Mouse (Mus musculus) lung, embryonic 14.5 days (tissue): ENCODE measurements around the gene Tlnrd1. TPM values are rescaled to one million over a fixed set of nuclear protein-coding genes. Genes with fewer than 3 reads are reported as not detected.
A peak's percentile ranks its signal among the peaks of the same experiment; 100 is the strongest.

Source experiments
- ATAC-seq: fragments of 200-750 bp; cut with Nextera tagmentation; 2 replicates; pipeline ENCODE4 v1.8.0; 2017; ENCODE audit warnings: mild to moderate bottlenecking, moderate TSS enrichment, moderate library complexity; ENCODE audit not compliant: insufficient read depth
- DNase-seq: peaks from one replicate; pipeline ENCODE4 v3.0.0-alpha.2; 2015
- H3K27ac ChIP-seq: fragments of 300-500 bp; sonication (generic); 2 replicates; pipeline ENCODE4 v1.5.1; 2014; ENCODE audit warnings: low read depth, mild to moderate bottlenecking, moderate library complexity
- H3K27me3 ChIP-seq: fragments of 300-500 bp; sonication (generic); 2 replicates; pipeline ENCODE4 v1.6.1; 2014; ENCODE audit warnings: low read length, control low read depth; ENCODE audit not compliant: insufficient read depth
- H3K36me3 ChIP-seq: fragments of 300-500 bp; sonication (generic); 2 replicates; pipeline ENCODE4 v1.6.1; 2014; ENCODE audit warnings: control low read depth; ENCODE audit not compliant: insufficient read depth
- H3K4me1 ChIP-seq: fragments of 300-500 bp; sonication (generic); 2 replicates; pipeline ENCODE4 v1.6.1; 2014; ENCODE audit warnings: antibody characterized with exemption, control low read depth; ENCODE audit not compliant: insufficient read depth
- H3K4me2 ChIP-seq: fragments of 300-500 bp; sonication (generic); 2 replicates; pipeline ENCODE4 v1.6.1; 2014; ENCODE audit warnings: mild to moderate bottlenecking
- H3K4me3 ChIP-seq: fragments of 300-500 bp; sonication (generic); 2 replicates; pipeline ENCODE4 v1.5.1; 2014; ENCODE audit warnings: low read depth, low read length
- H3K9ac ChIP-seq: fragments of 300-500 bp; sonication (generic); 2 replicates; pipeline ENCODE4 v1.6.1; 2014
- H3K9me3 ChIP-seq: fragments of 300-500 bp; sonication (generic); 2 replicates; pipeline ENCODE4 v1.6.1; 2016; ENCODE audit warnings: low read depth, low read length, control low read depth
- CTCF ChIP-seq: IDR thresholded peaks from 2 replicates; pipeline ENCODE4 v1.5.1; 2016; ENCODE audit warnings: antibody characterized with exemption, low read depth
- WGBS: fragments of 180-500 bp; shearing (Covaris S2); extraction: QIAGEN DNeasy Blood & Tissue Kit; methylation state at CpG from one replicate; pipeline ENCODE4 v1.1.7; 2014; 5-methylcytosine and 5-hydroxymethylcytosine counted together
- polyA plus RNA-seq: library from polyadenylated mRNA; unstranded; fragments of >200 nt; fragmentation: Nextera tagmentation; extraction: Ambion mirVana; gene quantifications from 2 replicates; pipeline ENCODE4 v1.2.1, GENCODE M21; 2014

Gene Tlnrd1
- polyA plus RNA-seq = 24.1 and 29.1 TPM in 2 replicates

GRCm38 (mm10) chr7:83884021-83884658 lies at the start of gene Tlnrd1, which contains the start of gene Mesd:
Gene Tlnrd1, minus strand, starts transcription at chr7:83884305.
Gene Mesd, plus strand, starts transcription at chr7:83884466.
- peaks cover 23% of the 10 kb centered on the region for H3K36me3 ChIP-seq
- peak within 1 kb of the TSS; percentile 99 for H3K27ac ChIP-seq
- ATAC-seq (peak; percentile 89), DNase-seq (peak; percentile 94)
- no peaks in the 10 kb centered on the region; the same call in 1 of the 2 replicates for H3K9me3 ChIP-seq
- H3K27me3 ChIP-seq = no peaks in the 10 kb centered on the region
- H3K9ac ChIP-seq = peak within 1 kb of the TSS; percentile 92
- peaks cover 23% of the 10 kb centered on the region for H3K4me1 ChIP-seq
- TF ChIP-seq CTCF = peak; percentile 20
- peak within 1 kb of the TSS; percentile 95 for H3K4me2 ChIP-seq
- peak within 1 kb of the TSS; percentile 92 for H3K4me3 ChIP-seq
- WGBS = under 1% methylated on average over 67 of the region's 69 CpGs

GRCm38 (mm10) chr7:83921637-83922036 lies 37.5 kb upstream of the Tlnrd1 start:
- no peaks in the 10 kb centered on the region for H3K4me1 ChIP-seq
- no peak overlapping the region for H3K9ac ChIP-seq
- no peaks in the 10 kb centered on the region for H3K9me3 ChIP-seq
- H3K4me2 ChIP-seq = no peak overlapping the region
- DNase-seq (no peak), ATAC-seq (no peak)
- no peak overlapping the region for H3K27ac ChIP-seq
- TF ChIP-seq CTCF = no peak
- no peaks in the 10 kb centered on the region for H3K36me3 ChIP-seq
- WGBS = 46% methylated on average over 3 of the region's 3 CpGs
- H3K27me3 ChIP-seq = no peaks in the 10 kb centered on the region
- H3K4me3 ChIP-seq = no peak overlapping the region

- WGBS = 61% methylated on average over 4 of the region's 4 CpGs
- no peak for TF ChIP-seq CTCF
- DNase-seq = no peak
- no peaks in the 10 kb centered on the region for H3K9me3 ChIP-seq
- no peak overlapping the region for H3K27ac ChIP-seq
- H3K4me3 ChIP-seq = no peak overlapping the region
- no peaks in the 10 kb centered on the region for H3K4me1 ChIP-seq
- no peaks in the 10 kb centered on the region for H3K36me3 ChIP-seq
- H3K4me2 ChIP-seq = no peak overlapping the region
- H3K27me3 ChIP-seq = no peaks in the 10 kb centered on the region
- ATAC-seq = no peak
- no peak overlapping the region for H3K9ac ChIP-seq
These were observed 36.1 kb upstream of the Tlnrd1 start for GRCm38 (mm10) chr7:83920241-83920640.

GRCm38 (mm10) chr7:83914566-83914965 lies 30.5 kb upstream of the Tlnrd1 start:
- no peak overlapping the region for H3K4me3 ChIP-seq
- no peak overlapping the region for H3K4me2 ChIP-seq
- WGBS = 0% methylated on average over 3 of the region's 3 CpGs
- H3K27me3 ChIP-seq = no peaks in the 10 kb centered on the region
- ATAC-seq (peak; percentile 32; the same call in 1 of the 2 replicates), DNase-seq (peak; percentile 96)
- no peak overlapping the region for H3K9ac ChIP-seq
- peak; percentile 89 for TF ChIP-seq CTCF
- no peak overlapping the region for H3K27ac ChIP-seq
- no peaks in the 10 kb centered on the region for H3K9me3 ChIP-seq
- no peaks in the 10 kb centered on the region for H3K36me3 ChIP-seq
- H3K4me1 ChIP-seq = no peaks in the 10 kb centered on the region

- Histone ChIP-seq H3K27me3 (no peaks in the 10 kb centered on the region), H3K4me2 (no peak overlapping the region), H3K9ac (no peak overlapping the region), H3K4me3 (no peak overlapping the region), H3K36me3 (no peaks in the 10 kb centered on the region), H3K4me1 (no peaks in the 10 kb centered on the region), H3K27ac (peak overlapping the region; percentile 47), H3K9me3 (no peaks in the 10 kb centered on the region)
- peak; percentile 26; the same call in 1 of the 2 replicates for ATAC-seq
- WGBS = 61% methylated on average over 9 of the region's 9 CpGs
- TF ChIP-seq CTCF = no peak
- DNase-seq = no peak
These were observed 29.9 kb upstream of the Tlnrd1 start for GRCm38 (mm10) chr7:83913995-83914394.

GRCm38 (mm10) chr7:83913405-83913932 lies 29.4 kb upstream of the Tlnrd1 start:
- DNase-seq (peak; percentile 72), ATAC-seq (peak; percentile 84)
- H3K9me3 ChIP-seq = no peaks in the 10 kb centered on the region
- peak overlapping the region; percentile 47; the same call in 1 of the 2 replicates for H3K27ac ChIP-seq
- no peak for TF ChIP-seq CTCF
- H3K4me1 ChIP-seq = no peaks in the 10 kb centered on the region
- H3K4me2 ChIP-seq = no peak overlapping the region
- H3K27me3 ChIP-seq = no peaks in the 10 kb centered on the region
- H3K36me3 ChIP-seq = no peaks in the 10 kb centered on the region
- H3K4me3 ChIP-seq = no peak overlapping the region
- WGBS = 55% methylated on average over 6 of the region's 6 CpGs
- H3K9ac ChIP-seq = no peak overlapping the region

- no peak for ATAC-seq
- Histone ChIP-seq H3K27ac (no peak overlapping the region), H3K27me3 (no peaks in the 10 kb centered on the region), H3K4me3 (no peak overlapping the region), H3K4me1 (no peaks in the 10 kb centered on the region), H3K4me2 (no peak overlapping the region), H3K9me3 (no peaks in the 10 kb centered on the region), H3K9ac (no peak overlapping the region), H3K36me3 (no peaks in the 10 kb centered on the region)
- DNase-seq = no peak
- WGBS = 75% methylated on average over 3 of the region's 3 CpGs
- no peak for TF ChIP-seq CTCF
These were observed 27.8 kb upstream of the Tlnrd1 start for GRCm38 (mm10) chr7:83911909-83912308.
